ENCODE assay signal across 8 mouse cellular contexts in the genomic region with DNA sequence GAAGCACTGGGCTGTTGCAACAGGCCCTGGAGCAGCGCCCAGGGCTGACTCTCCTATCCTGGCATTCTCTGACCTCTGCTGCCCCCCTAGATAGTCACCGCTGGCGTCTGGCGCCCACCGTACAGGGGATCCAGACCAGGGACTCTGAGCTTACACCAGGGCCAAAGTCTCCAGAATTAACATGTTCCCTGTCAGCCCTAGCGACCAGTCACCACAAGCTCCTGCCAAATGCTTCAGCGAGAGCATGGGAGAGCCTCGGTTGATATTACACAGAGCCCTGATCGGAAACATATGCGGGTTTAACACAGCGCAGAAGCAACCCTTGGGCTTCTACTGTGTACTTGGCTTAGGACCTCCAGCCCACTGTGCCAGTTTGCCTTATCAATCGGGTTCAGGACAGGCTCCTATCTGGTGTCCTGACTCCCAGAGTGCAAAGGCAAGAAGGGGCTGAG.
A peak's percentile ranks its signal among the peaks of the same experiment; 100 is the strongest.
DNase-seq lines count a peak whose midpoint lies in the region; ATAC-seq lines count a peak whose summit lies in the region.

No protein-coding gene starts in this region.

- H3K27ac ChIP-seq in limb, embryonic 10.5 days, result peak overlapping the region; percentile 73
- peak overlapping the region; percentile 27 for H3K27ac ChIP-seq in stomach, embryonic 15.5 days
- no peak overlapping the region for H3K27ac ChIP-seq in hindbrain, embryonic 16.5 days (ENCODE audit: low read depth, low read length)
- no peak overlapping the region for H3K27ac ChIP-seq in hindbrain, embryonic 10.5 days

- H3K4me2 ChIP-seq in stomach, embryonic 15.5 days, result no peak overlapping the region
- H3K4me2 ChIP-seq in hindbrain, embryonic 16.5 days (ENCODE audit: low read length), result no peak overlapping the region

- peak; percentile 42 for DNase-seq in ovary, postnatal 36 days (ENCODE audit: low spot score)
- DNase-seq in ovary, postnatal 14 days (ENCODE audit: low spot score), result no peak
- peak; percentile 26 for DNase-seq in gastrocnemius, postnatal 10 days
- peak; percentile 65 for DNase-seq in limb, embryonic 10.5 days (ENCODE audit: low spot score)
- DNase-seq in hindbrain, embryonic 10.5 days (ENCODE audit: low spot score), result no peak

- H3K9me3 ChIP-seq in limb, embryonic 10.5 days (replicated peaks), result no peaks in the 10 kb centered on the region
- no peaks in the 10 kb centered on the region; the same call in 1 of the 2 replicates for H3K9me3 ChIP-seq in stomach, embryonic 15.5 days
- H3K9me3 ChIP-seq in hindbrain, embryonic 16.5 days (ENCODE audit: control insufficient read depth, low read length), result no peaks in the 10 kb centered on the region; the same call in 1 of the 2 replicates
- peaks cover 8% of the 10 kb centered on the region for H3K9me3 ChIP-seq in hindbrain, embryonic 10.5 days

- no peaks in the 10 kb centered on the region for H3K27me3 ChIP-seq in limb, embryonic 10.5 days (ENCODE audit: low read depth, poor library complexity, severe bottlenecking)
- no peaks in the 10 kb centered on the region for H3K27me3 ChIP-seq in stomach, embryonic 15.5 days (replicated peaks)
- H3K27me3 ChIP-seq in hindbrain, embryonic 16.5 days (replicated peaks; ENCODE audit: control insufficient read depth, insufficient read depth, low read length), result no peaks in the 10 kb centered on the region
- H3K27me3 ChIP-seq in hindbrain, embryonic 10.5 days (ENCODE audit: insufficient read depth, poor library complexity, severe bottlenecking), result no peaks in the 10 kb centered on the region

- 49% methylated on average over 12 of the region's 12 CpGs for WGBS in limb, embryonic 10.5 days
- 54% methylated on average over 12 of the region's 12 CpGs for WGBS in stomach, embryonic 15.5 days
- WGBS in hindbrain, embryonic 16.5 days, result 85% methylated on average over 12 of the region's 12 CpGs
- 78% methylated on average over 12 of the region's 12 CpGs for WGBS in hindbrain, embryonic 10.5 days

- ATAC-seq in stomach, embryonic 15.5 days (ENCODE audit: insufficient read depth, low FRiP score, low read depth), result peak; percentile 63
- ATAC-seq in hindbrain, embryonic 16.5 days, result no peak
- ATAC-seq in cerebellum, adult (ENCODE audit: insufficient number of reproducible peaks, low FRiP score, low TSS enrichment), result no peak

- no peak overlapping the region for H3K9ac ChIP-seq in stomach, embryonic 15.5 days
- H3K9ac ChIP-seq in hindbrain, embryonic 16.5 days (ENCODE audit: low read depth, low read length), result no peak overlapping the region

- peaks cover 21% of the 10 kb centered on the region for H3K4me1 ChIP-seq in limb, embryonic 10.5 days
- peaks cover 7% of the 10 kb centered on the region; the same call in 1 of the 2 replicates for H3K4me1 ChIP-seq in stomach, embryonic 15.5 days
- no peaks in the 10 kb centered on the region; the same call in 1 of the 2 replicates for H3K4me1 ChIP-seq in hindbrain, embryonic 16.5 days (ENCODE audit: control insufficient read depth, insufficient read depth, low read depth, low read length)
- peaks cover 10% of the 10 kb centered on the region for H3K4me1 ChIP-seq in hindbrain, embryonic 10.5 days (replicated peaks)

- no peak overlapping the region for H3K4me3 ChIP-seq in limb, embryonic 10.5 days
- H3K4me3 ChIP-seq in stomach, embryonic 15.5 days (replicated peaks), result no peak overlapping the region
- no peak overlapping the region for H3K4me3 ChIP-seq in hindbrain, embryonic 16.5 days (ENCODE audit: low read length)
- H3K4me3 ChIP-seq in hindbrain, embryonic 10.5 days, result no peak overlapping the region

- H3K36me3 ChIP-seq in limb, embryonic 10.5 days, result peaks cover 9% of the 10 kb centered on the region
- H3K36me3 ChIP-seq in stomach, embryonic 15.5 days, result no peaks in the 10 kb centered on the region
- H3K36me3 ChIP-seq in hindbrain, embryonic 16.5 days (ENCODE audit: control insufficient read depth, insufficient read depth, low read length), result no peaks in the 10 kb centered on the region
- H3K36me3 ChIP-seq in hindbrain, embryonic 10.5 days, result peaks cover 9% of the 10 kb centered on the region

Comparison
In these comparisons a context has a peak if more than half of its experiments do, and no peak if none do; other contexts are left out.
1. DNase-seq: peak in ovary, postnatal 36 days (single experiment), gastrocnemius, postnatal 10 days (single experiment) and limb, embryonic 10.5 days (single experiment); none in ovary, postnatal 14 days (single experiment) and hindbrain, embryonic 10.5 days (single experiment).
2. H3K27ac ChIP-seq: peak in limb, embryonic 10.5 days (single experiment) and stomach, embryonic 15.5 days (single experiment); none in hindbrain, embryonic 16.5 days (single experiment) and hindbrain, embryonic 10.5 days (single experiment).